Mouse (Mus musculus) G1E (cell line): Measurements from ENCODE around the gene Zfp82.

Experiments used
- CTCF ChIP-seq: IDR thresholded peaks from 2 replicates; pipeline ENCODE4 v1.5.1; 2012; ENCODE audit warnings: low read depth, low read length, inconsistent platforms, mixed read lengths
- GATA1 ChIP-seq: IDR thresholded peaks from 2 replicates; pipeline ENCODE4 v1.6.1; 2012; ENCODE audit warnings: borderline replicate concordance, low read length, inconsistent platforms, mixed read lengths
- GATA2 ChIP-seq: IDR thresholded peaks from 2 replicates; pipeline ENCODE4 v1.6.1; 2012; ENCODE audit warnings: low read depth, low read length, inconsistent platforms, borderline replicate concordance
- TAL1 ChIP-seq: conservative IDR thresholded peaks from 2 replicates; pipeline ENCODE4 v1.6.1; 2012; ENCODE audit warnings: low read depth, low read length, inconsistent platforms, mixed read lengths

- TF ChIP-seq GATA2: no peak
- TF ChIP-seq CTCF: 0 out of 2 replicates have a peak, but pooled peaks have one; percentile 16
- TF ChIP-seq TAL1: no peak
- TF ChIP-seq GATA1: no peak
Observed at GRCm38 (mm10) chr7:30012956-30013363, 59.7 kb downstream of the Zfp82 start.
